Mouse (Mus musculus) heart, postnatal 25 days (tissue): ENCODE data around the gene Nox4. TPM values are rescaled to one million over a fixed set of nuclear protein-coding genes. Genes with fewer than 3 reads are reported as not detected.
"Not testable (repeated sequence)": the region's sequence is repeated elsewhere in the genome, so short reads cannot be mapped to it uniquely, and the experiment has no call there.

Source experiments
- DNase-seq: peaks from one replicate; pipeline ENCODE4 v3.0.0; 2022; ENCODE audit warnings: low spot score
- intact Hi-C: fragments of 180-260 bp; cut with DNase I; formaldehyde crosslinking; loops from one replicate; pipeline ENCODE4 v1.15.1; 2025
- total RNA-seq, 2 experiments: library from RNA; stranded (reverse); gene quantifications; 2 replicates each; pipeline ENCODE4 v1.2.3; 2021

Nox4 gene
- total RNA-seq, 2 experiments from 2014 or later: 0.83 to 1.2 TPM

DNA sequence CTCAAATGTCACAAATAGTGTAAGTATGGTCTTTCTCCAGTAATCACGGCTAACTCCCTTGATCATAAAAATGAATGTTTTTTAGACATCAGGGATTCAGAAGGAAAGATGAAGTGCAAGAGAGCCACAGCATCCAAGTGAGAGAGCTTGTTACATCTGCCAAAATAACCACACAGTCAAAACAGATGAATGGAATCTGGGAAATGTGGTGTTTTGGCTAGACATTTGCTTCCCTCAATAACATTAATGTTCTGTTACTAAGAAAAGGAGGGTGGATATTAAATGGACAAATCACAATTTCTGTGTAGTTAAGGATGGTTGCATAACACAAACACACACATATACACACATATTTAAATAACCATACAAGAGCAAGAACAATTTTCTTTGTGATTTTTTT lies 123.2 kb downstream of the Nox4 start:
- DNase-seq: no peak

DNA sequence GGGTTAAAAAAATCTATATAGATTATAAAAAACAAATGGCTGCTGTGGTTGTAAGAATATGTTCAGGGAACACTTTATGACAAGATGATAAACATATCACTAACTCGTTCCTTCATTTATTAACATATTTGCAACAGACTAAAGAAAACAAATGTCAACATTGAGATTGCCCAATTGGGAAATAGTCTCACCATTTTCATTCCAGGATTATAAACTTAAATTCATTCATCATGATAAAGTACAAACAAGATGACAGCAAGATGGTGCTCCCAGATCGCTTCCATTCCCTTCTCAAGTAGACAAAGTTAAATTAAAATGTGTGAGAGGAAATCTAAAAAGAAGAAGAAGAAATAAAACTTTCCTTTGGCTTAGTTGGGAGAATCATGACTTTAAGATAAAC lies 124.9 kb downstream of the Nox4 start:
- intact Hi-C loops: no loop called here
- DNase-seq: no peak

More for the DNA sequence above, 123.2 kb downstream of the Nox4 start:
- intact Hi-C loops: no loop called here

DNA sequence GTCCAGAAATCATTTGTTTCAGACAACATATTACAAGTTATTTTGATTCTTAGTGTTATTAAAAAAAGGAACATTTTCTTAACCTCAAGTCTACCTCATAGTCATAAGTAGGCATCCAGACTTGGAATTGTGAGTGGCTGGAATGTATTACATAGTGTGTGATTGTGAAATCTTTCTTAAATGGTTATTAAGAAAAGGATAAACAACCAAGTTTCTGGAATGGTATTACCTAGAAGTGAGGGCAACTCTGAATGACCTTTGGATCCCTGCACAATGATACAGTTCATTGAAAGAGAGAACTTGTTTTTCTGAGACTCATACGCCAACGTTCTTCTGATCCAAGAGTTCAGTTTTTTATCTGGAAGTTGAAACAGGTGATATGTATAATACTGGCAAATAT lies 125.4 kb downstream of the Nox4 start:
- DNase-seq: no peak
- intact Hi-C loops: no loop called here

DNA sequence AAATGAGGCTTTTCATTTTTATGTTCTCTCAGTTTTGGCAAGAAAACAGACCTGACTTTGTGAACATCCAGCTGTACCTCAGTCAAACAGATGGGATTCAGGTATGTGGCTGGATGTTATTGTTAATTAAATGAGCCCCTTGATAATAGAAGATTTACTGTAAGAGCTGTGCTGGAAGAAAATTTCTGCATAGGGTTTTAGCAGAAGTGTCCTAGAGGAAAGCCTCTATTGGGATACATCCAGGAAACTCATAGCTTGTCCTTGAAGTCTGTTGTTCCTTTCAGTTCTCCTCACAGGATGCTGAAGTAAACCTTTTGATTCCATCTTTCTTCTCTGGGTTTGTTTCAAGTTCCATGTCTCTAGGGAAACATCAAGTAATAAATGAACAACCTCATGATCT lies 128.4 kb downstream of the Nox4 start:
- DNase-seq: no peak
- intact Hi-C loops: no loop called here

DNA sequence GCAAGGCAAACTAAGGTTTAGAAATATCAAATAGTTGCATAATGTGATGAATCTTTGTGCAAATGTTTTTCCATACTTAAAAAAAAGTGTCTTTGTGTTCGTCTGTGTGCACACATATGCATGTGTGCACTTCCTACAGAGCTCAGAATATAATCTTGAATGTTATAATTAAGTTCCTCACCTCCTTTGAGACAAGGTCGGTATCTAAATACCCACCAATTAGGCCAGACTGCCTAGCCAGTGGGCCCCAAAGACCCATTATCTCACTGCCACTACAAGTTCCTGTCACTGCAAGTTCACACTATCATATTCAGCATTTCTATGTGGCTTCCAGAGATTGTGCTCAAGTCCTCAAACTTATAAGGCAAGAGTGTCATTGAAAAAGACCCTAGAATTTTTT lies 129.0 kb downstream of the Nox4 start:
- intact Hi-C loops: no loop called here

DNA sequence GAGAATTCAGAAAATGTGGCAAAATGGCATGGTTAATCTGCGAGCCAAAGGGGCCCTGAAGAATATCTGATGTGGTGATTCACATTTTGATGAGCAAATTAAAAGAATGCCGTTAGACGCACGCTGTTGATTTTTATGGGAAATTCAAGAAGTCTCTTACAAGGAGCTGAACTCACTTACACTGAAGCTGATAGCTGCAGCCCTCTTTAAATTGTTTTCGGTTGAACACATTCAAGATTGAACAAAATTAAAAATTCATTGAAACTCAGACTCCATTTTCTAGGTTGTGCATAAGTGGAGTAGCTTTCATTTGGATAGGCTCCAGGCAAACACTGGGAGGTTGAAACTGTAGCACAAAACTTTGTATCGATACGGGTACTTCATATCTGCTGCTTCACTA lies 151.1 kb downstream of the Nox4 start:
- intact Hi-C loops: no loop called here
- no peak for DNase-seq

More for the DNA sequence above, 129.0 kb downstream of the Nox4 start:
- no peak for DNase-seq

DNA sequence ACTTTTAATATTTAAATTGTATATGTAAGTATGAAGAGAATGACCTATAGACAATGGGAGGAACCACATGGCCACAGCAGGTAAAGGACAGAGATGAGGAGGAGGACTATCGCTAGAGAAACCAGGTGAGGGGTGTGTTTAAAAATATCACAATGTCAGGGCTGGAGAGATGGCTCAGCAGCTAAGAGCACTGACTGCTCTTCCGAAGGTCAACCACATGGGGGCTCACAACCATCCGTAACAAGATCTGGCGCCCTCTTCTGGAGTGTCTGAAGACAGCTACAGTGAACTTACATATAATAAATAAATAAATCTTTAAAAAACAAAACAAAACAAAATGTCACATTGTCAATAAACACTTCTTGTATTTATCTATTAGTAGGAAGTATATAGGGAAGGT lies 165.5 kb downstream of the Nox4 start:
- not testable (repeated sequence) for DNase-seq

DNA sequence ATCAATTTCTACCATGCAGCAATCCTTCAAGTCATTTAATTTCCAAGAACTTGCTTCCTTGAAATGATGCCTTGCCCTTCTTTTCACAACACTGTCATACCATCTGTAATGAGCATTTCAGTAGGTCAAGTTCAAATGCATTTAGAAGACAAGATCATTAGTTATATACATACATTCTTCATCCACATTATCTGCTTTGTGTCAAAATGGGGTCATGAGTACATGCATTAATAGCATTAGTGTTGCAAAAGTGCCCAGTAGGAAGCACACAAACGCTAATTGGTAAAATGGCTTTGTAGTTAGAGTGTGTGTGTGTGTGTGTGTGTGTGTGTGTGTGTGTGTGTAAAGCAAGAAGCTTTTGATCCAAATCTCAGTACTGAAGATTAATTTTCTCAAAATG lies 167.4 kb downstream of the Nox4 start:
- intact Hi-C loops: no loop called here

More for the DNA sequence above, 165.5 kb downstream of the Nox4 start:
- intact Hi-C loops: not testable (repeated sequence)

More for the DNA sequence above, 167.4 kb downstream of the Nox4 start:
- no peak for DNase-seq

Other genes starting within 250 kb of the Nox4 start
- gene Vmn2r79, start 250.0 kb upstream of the Nox4 start, total RNA-seq: not detected
- not detected for gene Tyr, start 247.4 kb downstream of the Nox4 start, total RNA-seq